Mouse (Mus musculus): ENCODE data around the gene Tmem86a. TPM values are rescaled to one million over a fixed set of nuclear protein-coding genes. Genes with fewer than 3 reads are reported as not detected.

Gene Tmem86a
- polyA plus RNA-seq, 1 experiment from 2014 or later: 11.3 TPM

- Histone ChIP-seq H3K4me1 (no peaks in the 10 kb centered on the region), H3K36me3 (replicated peaks) (no peaks in the 10 kb centered on the region), H3K9me3 (no peaks in the 10 kb centered on the region), H3K4me3 (no peak overlapping the region), H3K27me3 (replicated peaks; ENCODE audit: low read depth, poor library complexity, severe bottlenecking) (no peaks in the 10 kb centered on the region), H3K27ac (replicated peaks) (no peak overlapping the region)
- WGBS: 86% methylated on average over 7 of the region's 7 CpGs
- DNase-seq (ENCODE audit: low spot score): no peak
These were observed 48.9 kb downstream of the Tmem86a start for GRCm38 (mm10) chr7:47099306-47099705.

GRCm38 (mm10) chr7:47100615-47101014 is 50.2 kb downstream of the Tmem86a start:
- DNase-seq (ENCODE audit: low spot score): no peak
- no peak overlapping the region for H3K4me3 ChIP-seq
- WGBS: 72% methylated on average over 6 of the region's 6 CpGs
- H3K27me3 ChIP-seq (replicated peaks; ENCODE audit: low read depth, poor library complexity, severe bottlenecking): no peaks in the 10 kb centered on the region
- H3K9me3 ChIP-seq: no peaks in the 10 kb centered on the region
- no peaks in the 10 kb centered on the region for H3K4me1 ChIP-seq
- no peaks in the 10 kb centered on the region for H3K36me3 ChIP-seq (replicated peaks)
- H3K27ac ChIP-seq (replicated peaks): no peak overlapping the region

- H3K27me3 ChIP-seq (replicated peaks; ENCODE audit: low read depth, poor library complexity, severe bottlenecking): no peaks in the 10 kb centered on the region
- DNase-seq (ENCODE audit: low spot score): no peak
- 60% methylated on average over 2 of the region's 2 CpGs for WGBS
- H3K36me3 ChIP-seq (replicated peaks): no peaks in the 10 kb centered on the region
- H3K9me3 ChIP-seq: no peaks in the 10 kb centered on the region
- no peak overlapping the region for H3K4me3 ChIP-seq
- no peaks in the 10 kb centered on the region for H3K4me1 ChIP-seq
- no peak overlapping the region for H3K27ac ChIP-seq (replicated peaks)
These were observed 52.6 kb downstream of the Tmem86a start for GRCm38 (mm10) chr7:47102970-47103369.

GRCm38 (mm10) chr7:47103671-47104414 is 53.4 kb downstream of the Tmem86a start:
- WGBS: 81% methylated on average over 1 of the region's 1 CpGs
- Histone ChIP-seq H3K36me3 (replicated peaks) (no peaks in the 10 kb centered on the region), H3K27ac (replicated peaks) (no peak overlapping the region), H3K4me1 (no peaks in the 10 kb centered on the region), H3K9me3 (no peaks in the 10 kb centered on the region), H3K27me3 (replicated peaks; ENCODE audit: low read depth, poor library complexity, severe bottlenecking) (no peaks in the 10 kb centered on the region), H3K4me3 (no peak overlapping the region)
- DNase-seq (ENCODE audit: low spot score): no peak

Small RNAs within 50 kb of the gene (microRNA-seq; reads per million reads assigned to microRNA genes)
- not detected for gene Mir7056

Other genes with a start within 250 kb of the Tmem86a start
- 2,643 and 3,168 TPM in 2 replicates for gene Ldha, start 209.1 kb upstream of the Tmem86a start, polyA plus RNA-seq (2016; fragmentation: Nextera tagmentation; extraction: Ambion mirVana)
- 0.31 TPM in 1 of 2 replicates, not detected in the other for gene Ldhc, start 189.4 kb upstream of the Tmem86a start, polyA plus RNA-seq (2016; fragmentation: Nextera tagmentation; extraction: Ambion mirVana)
- 260 and 265 TPM in 2 replicates for gene Tsg101, start 130.6 kb upstream of the Tmem86a start, polyA plus RNA-seq (2016; fragmentation: Nextera tagmentation; extraction: Ambion mirVana)
- gene Uevld, start 92.1 kb upstream of the Tmem86a start, polyA plus RNA-seq (2016; fragmentation: Nextera tagmentation; extraction: Ambion mirVana): 12.7 TPM in 2 replicates
- gene Gm9999, start 67.0 kb upstream of the Tmem86a start, polyA plus RNA-seq (2016; fragmentation: Nextera tagmentation; extraction: Ambion mirVana): not detected in 2 replicates
- gene Spty2d1, start 42.2 kb upstream of the Tmem86a start, polyA plus RNA-seq (2016; fragmentation: Nextera tagmentation; extraction: Ambion mirVana): 12.4 and 12.8 TPM in 2 replicates
- gene Ptpn5, start 83.1 kb downstream of the Tmem86a start, polyA plus RNA-seq (2016; fragmentation: Nextera tagmentation; extraction: Ambion mirVana): 2.9 and 3.2 TPM in 2 replicates
- not detected in 2 replicates for gene Mrgpra6, start 154.3 kb downstream of the Tmem86a start, polyA plus RNA-seq (2016; fragmentation: Nextera tagmentation; extraction: Ambion mirVana)
- not detected in 2 replicates for gene Mrgpra9, start 202.2 kb downstream of the Tmem86a start, polyA plus RNA-seq (2016; fragmentation: Nextera tagmentation; extraction: Ambion mirVana)